Mouse (Mus musculus) kidney, postnatal 0 days (tissue): Measurements from ENCODE around the gene Cyct. TPM values are rescaled to one million over a fixed set of nuclear protein-coding genes. Genes with fewer than 3 reads are reported as not detected.

Source experiments
- ATAC-seq: fragments of 200-750 bp; cut with Nextera tagmentation; replicated peaks from 2 replicates; pipeline ENCODE4 v1.8.0; 2017; ENCODE audit warnings: low read depth, moderate number of reproducible peaks, moderate TSS enrichment, moderate library complexity; ENCODE audit not compliant: low FRiP score
- DNase-seq: peaks from one replicate; pipeline ENCODE4 v3.0.0-alpha.2; 2016; ENCODE audit warnings: low spot score
- H3K27ac ChIP-seq: fragments of 300-500 bp; sonication (generic); 2 replicates; pipeline ENCODE4 v1.5.1; 2014; ENCODE audit warnings: mild to moderate bottlenecking
- H3K27me3 ChIP-seq: fragments of 300-500 bp; sonication (generic); 2 replicates; pipeline ENCODE4 v1.6.1; 2014; ENCODE audit warnings: low read length, mixed read lengths; ENCODE audit not compliant: insufficient read depth
- H3K36me3 ChIP-seq: fragments of 300-500 bp; sonication (generic); 2 replicates; pipeline ENCODE4 v1.6.1; 2014; ENCODE audit warnings: low read length, mixed read lengths; ENCODE audit not compliant: insufficient read depth
- H3K4me1 ChIP-seq: fragments of 300-500 bp; sonication (generic); replicated peaks from 2 replicates; pipeline ENCODE4 v1.6.1; 2014; ENCODE audit warnings: antibody characterized with exemption, low read length, mixed read lengths; ENCODE audit not compliant: insufficient read depth
- H3K4me2 ChIP-seq: fragments of 300-500 bp; sonication (generic); 2 replicates; pipeline ENCODE4 v1.6.1; 2014; ENCODE audit warnings: mild to moderate bottlenecking, low read length, moderate library complexity, mixed read lengths
- H3K4me3 ChIP-seq: fragments of 300-500 bp; sonication (generic); replicated peaks from 2 replicates; pipeline ENCODE4 v1.5.1; 2014; ENCODE audit warnings: low read depth, low read length
- H3K9ac ChIP-seq: fragments of 300-500 bp; sonication (generic); 2 replicates; pipeline ENCODE4 v1.6.1; 2014; ENCODE audit warnings: low read depth, low read length
- H3K9me3 ChIP-seq: fragments of 300-500 bp; sonication (generic); replicated peaks from 2 replicates; pipeline ENCODE4 v1.6.1; 2016; ENCODE audit warnings: low read length, inconsistent platforms, mixed read lengths
- CTCF ChIP-seq: IDR thresholded peaks from 2 replicates; pipeline ENCODE4 v1.5.1; 2016; ENCODE audit warnings: antibody characterized with exemption, low read depth, mild to moderate bottlenecking, moderate library complexity
- WGBS: fragments of 180-500 bp; shearing (Covaris S2); extraction: QIAGEN DNeasy Blood & Tissue Kit; methylation state at CpG from one replicate; pipeline ENCODE4 v1.1.7; 2014; 5-methylcytosine and 5-hydroxymethylcytosine counted together
- polyA plus RNA-seq: library from polyadenylated mRNA; unstranded; fragments of >200 nt; fragmentation: Nextera tagmentation; extraction: Ambion mirVana; gene quantifications from 2 replicates; pipeline ENCODE4 v1.2.1, GENCODE M21; 2015

The Cyct gene
- polyA plus RNA-seq = 0.18 TPM in 1 of 2 replicates, not detected in the other

GRCm38 (mm10) chr2:76360226-76360625 is at the start of gene Cyct:
TSS of gene Cyct (minus strand) at chr2:76360450.
- WGBS = 90% methylated on average over 11 of the region's 11 CpGs
- H3K4me1 ChIP-seq = no peaks in the 10 kb centered on the region
- H3K4me3 ChIP-seq = no peak within 1 kb of the TSS
- H3K36me3 ChIP-seq = no peaks in the 10 kb centered on the region
- TF ChIP-seq CTCF = no peak
- no peaks in the 10 kb centered on the region for H3K27me3 ChIP-seq
- DNase-seq = no peak
- no peaks in the 10 kb centered on the region for H3K9me3 ChIP-seq
- no peak within 1 kb of the TSS for H3K4me2 ChIP-seq
- no peak within 1 kb of the TSS for H3K9ac ChIP-seq
- H3K27ac ChIP-seq = no peak within 1 kb of the TSS
- ATAC-seq = no peak

DNA sequence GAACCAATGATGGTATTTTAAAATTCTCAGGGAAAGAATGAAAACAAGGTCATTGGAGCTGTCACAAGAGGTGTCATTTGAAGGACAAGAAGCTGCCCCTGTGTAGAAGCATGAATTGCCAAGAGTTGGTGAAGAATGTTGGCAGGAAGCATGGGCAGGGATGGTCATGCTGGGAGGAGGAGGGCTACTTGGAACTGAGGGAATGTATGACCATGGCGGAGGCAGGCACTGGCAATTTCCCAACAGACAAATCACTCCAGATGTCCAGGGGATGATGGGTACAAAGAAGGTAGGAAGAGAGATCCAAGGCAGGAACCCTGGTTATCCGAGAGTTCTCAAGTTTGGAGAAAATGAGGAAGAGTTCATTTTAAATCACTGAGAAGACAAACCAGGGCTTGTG is 49.7 kb upstream of the Cyct start:
- Histone ChIP-seq H3K4me1 (0 out of 2 replicates have a peak, but pooled peaks cover 4% of the 10 kb centered on the region), H3K27ac (no peak overlapping the region), H3K4me3 (no peak overlapping the region), H3K4me2 (no peak overlapping the region), H3K9me3 (no peaks in the 10 kb centered on the region), H3K27me3 (0 out of 2 replicates have a peak, but pooled peaks cover under 1% of the 10 kb centered on the region), H3K9ac (no peak overlapping the region), H3K36me3 (no peaks in the 10 kb centered on the region)
- TF ChIP-seq CTCF = no peak
- WGBS = 90% methylated on average over 2 of the region's 2 CpGs
- DNase-seq (no peak), ATAC-seq (no peak)

DNA sequence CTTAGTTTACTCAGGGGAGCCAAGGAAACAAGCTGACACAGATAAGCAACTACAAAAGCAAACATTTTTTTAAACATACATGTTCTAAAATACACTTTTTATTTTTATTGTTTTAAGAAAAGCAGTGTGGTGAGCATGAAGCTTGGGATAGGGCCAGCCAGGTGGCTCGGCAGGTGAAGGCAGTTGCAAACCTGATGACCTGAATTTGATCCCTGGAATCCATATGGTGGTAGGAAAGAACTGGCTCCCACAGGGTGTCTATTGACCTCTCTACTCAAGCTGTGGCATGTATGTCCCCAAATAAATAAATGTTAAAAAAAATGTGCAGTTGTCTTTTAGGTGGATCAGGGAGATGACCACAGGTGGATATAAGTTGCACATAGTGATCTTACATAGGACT is 49.3 kb upstream of the Cyct start:
- WGBS = 68% methylated on average over 1 of the region's 1 CpGs
- 0 out of 2 replicates have a peak, but pooled peaks cover 4% of the 10 kb centered on the region for H3K27me3 ChIP-seq
- no peak overlapping the region for H3K4me2 ChIP-seq
- no peak overlapping the region for H3K27ac ChIP-seq
- H3K36me3 ChIP-seq = no peaks in the 10 kb centered on the region
- H3K9me3 ChIP-seq = no peaks in the 10 kb centered on the region
- 0 out of 2 replicates have a peak, but pooled peaks cover 4% of the 10 kb centered on the region for H3K4me1 ChIP-seq
- no peak overlapping the region for H3K9ac ChIP-seq
- ATAC-seq (no peak), DNase-seq (no peak)
- H3K4me3 ChIP-seq = no peak overlapping the region
- no peak for TF ChIP-seq CTCF

GRCm38 (mm10) chr2:76406937-76407441 is 46.7 kb upstream of the Cyct start:
- WGBS = 0% methylated on average over 45 of the region's 49 CpGs
- peak; percentile 71 for ATAC-seq
- peak; percentile 5; the same call in 1 of the 2 replicates for TF ChIP-seq CTCF

DNA sequence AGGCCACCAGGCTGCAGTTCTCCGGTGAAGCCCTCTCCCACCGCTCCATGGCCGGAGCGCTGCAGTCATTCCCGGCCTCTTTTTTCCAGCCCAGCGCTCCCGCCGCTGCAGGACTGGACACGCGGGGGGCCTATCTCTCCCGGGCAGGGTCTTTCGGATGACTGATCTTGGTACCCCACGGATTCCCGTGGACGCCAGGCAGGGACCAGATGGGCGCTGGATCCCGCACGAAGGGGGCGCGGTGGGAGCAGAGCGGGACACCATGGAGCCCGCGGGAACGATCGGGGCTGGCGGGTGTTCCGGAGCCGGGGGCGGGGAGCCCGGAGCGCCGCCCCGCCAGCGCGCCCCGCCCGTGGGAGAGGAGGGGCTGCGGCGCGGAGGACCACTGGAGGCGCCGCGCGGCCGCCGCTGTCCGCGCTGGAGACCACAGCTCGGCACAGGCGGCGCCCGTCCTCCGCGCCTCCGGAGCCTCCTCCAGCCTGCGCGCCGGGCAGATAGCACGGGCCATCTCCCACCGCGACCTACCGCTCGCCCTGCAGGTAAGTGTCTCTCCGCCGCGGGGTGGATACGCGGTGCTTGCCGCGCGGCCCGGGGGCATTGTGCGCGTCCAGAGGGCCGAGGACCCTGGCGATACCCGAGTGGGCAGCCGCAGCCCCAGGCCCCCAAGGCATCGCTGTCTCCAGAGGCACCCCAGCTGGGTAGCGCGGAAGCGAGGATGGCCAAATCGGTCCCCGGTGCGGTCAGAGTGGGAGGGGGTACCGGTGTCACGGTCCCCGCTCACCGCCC is 46.1 kb upstream of the Cyct start, which contains the start of gene Osbpl6:
Gene Osbpl6, plus strand, starts transcription at position 358 of the 786 bp plus-strand sequence.
- Histone ChIP-seq H3K9me3 (no peaks in the 10 kb centered on the region), H3K4me1 (0 out of 2 replicates have a peak, but pooled peaks cover 4% of the 10 kb centered on the region), H3K9ac (peak within 1 kb of the TSS; percentile 84), H3K4me2 (peak within 1 kb of the TSS; percentile 68), H3K27ac (peak within 1 kb of the TSS; percentile 60), H3K27me3 (0 out of 2 replicates have a peak, but pooled peaks cover 4% of the 10 kb centered on the region), H3K36me3 (no peaks in the 10 kb centered on the region), H3K4me3 (peak within 1 kb of the TSS; percentile 79)
- ATAC-seq = peak; percentile 91
- peak; percentile 85 for DNase-seq
- 0 out of 2 replicates have a peak, but pooled peaks have one; percentile 31 for TF ChIP-seq CTCF
- under 1% methylated on average over 59 of the region's 89 CpGs for WGBS

More at GRCm38 (mm10) chr2:76406937-76407441, 46.7 kb upstream of the Cyct start:
- Histone ChIP-seq H3K27me3 (0 out of 2 replicates have a peak, but pooled peaks cover 4% of the 10 kb centered on the region), H3K4me3 (peak overlapping the region; percentile 79), H3K4me2 (peak overlapping the region; percentile 68), H3K9ac (peak overlapping the region; percentile 84), H3K9me3 (no peaks in the 10 kb centered on the region), H3K27ac (peak overlapping the region; percentile 60), H3K36me3 (no peaks in the 10 kb centered on the region), H3K4me1 (0 out of 2 replicates have a peak, but pooled peaks cover 4% of the 10 kb centered on the region)
- DNase-seq = peak; percentile 70

DNA sequence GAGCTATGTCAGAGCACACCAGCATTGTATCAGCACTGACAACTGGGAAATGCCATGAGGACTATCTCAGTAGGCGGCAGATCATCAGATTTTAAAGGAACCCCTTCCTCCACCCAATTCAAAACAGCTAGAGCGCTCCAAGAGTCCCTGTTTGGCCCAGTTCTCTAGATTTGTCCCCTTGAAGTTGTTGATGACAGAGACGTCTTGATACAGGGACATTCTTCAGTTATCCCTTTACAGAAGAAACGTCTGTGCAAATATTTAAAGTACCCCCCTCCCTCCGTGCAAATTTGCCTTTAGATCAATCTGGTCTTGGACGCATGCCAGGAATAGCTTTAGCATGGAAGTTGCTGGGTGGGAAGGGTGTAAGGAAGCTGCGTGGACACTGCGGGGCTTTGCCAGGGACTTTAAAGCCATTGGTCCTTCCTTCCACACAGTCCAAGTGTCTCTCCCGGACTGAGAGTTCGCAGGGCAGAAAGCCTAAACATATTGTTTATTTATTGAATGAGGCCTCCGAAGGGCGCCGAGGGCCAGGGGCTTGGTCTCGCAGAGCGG is 45.4 kb upstream of the Cyct start:
- 0 out of 2 replicates have a peak, but pooled peaks cover 4% of the 10 kb centered on the region for H3K27me3 ChIP-seq
- peak overlapping the region; percentile 79 for H3K4me3 ChIP-seq
- no peaks in the 10 kb centered on the region for H3K9me3 ChIP-seq
- DNase-seq = peak; percentile 66
- H3K9ac ChIP-seq = peak overlapping the region; percentile 84
- H3K4me1 ChIP-seq = 0 out of 2 replicates have a peak, but pooled peaks cover 4% of the 10 kb centered on the region
- no peak for TF ChIP-seq CTCF
- WGBS = 5% methylated on average over 15 of the region's 15 CpGs
- peak; percentile 19; the same call in 1 of the 2 replicates for ATAC-seq
- H3K36me3 ChIP-seq = no peaks in the 10 kb centered on the region
- peak overlapping the region; percentile 60; the same call in 1 of the 2 replicates for H3K27ac ChIP-seq
- peak overlapping the region; percentile 68 for H3K4me2 ChIP-seq
